Mouse (Mus musculus): ENCODE measurements at regions not wholly inside any gene's neighbourhood (a gene's known extent, or its start where the extent isn't known, plus 50 kb on each side); places are given as distances from the start of the nearest gene placed in this dataset.

DNA sequence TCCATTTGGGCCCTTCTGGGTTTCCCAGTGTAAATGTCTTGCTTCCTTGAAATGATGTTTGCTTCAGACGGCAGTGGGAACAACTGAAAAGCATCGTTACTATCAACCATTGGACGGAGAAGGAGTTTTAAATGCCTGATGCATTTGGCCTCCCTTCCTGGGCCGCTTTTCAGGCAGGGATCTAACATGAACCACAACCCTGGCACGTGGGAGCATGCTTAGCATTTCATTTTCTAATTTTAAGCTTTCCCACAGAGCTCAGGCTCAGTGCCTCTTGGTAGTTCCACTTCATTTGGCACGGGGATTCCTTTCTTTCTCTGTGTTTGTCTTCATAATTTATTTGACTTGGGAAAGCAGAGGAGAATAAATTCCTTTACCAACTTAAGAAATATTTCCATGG, 406.6 kb upstream of the Nbea start:
- DNase-seq: peak; percentile 4

DNA sequence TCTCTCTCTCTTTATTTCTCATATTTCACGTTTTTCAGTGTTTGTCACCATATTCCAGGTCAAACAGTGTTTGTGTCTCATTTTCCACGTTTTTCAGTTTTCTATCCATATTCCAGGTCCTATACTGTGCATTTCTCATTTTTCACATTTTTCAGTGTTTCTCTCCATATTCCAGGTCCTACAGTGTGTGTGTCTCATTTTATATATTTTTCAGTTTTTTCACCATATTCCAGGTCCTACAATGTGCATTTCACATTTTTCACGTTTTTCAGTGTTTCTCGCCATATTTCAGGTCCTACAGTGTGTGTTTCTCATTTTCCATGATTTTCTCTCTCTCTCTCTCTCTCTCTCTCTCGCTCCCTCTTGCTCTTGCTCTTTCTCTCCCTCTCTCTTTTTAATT, 391.9 kb upstream of the Nbea start:
- DNase-seq: no peak

DNA sequence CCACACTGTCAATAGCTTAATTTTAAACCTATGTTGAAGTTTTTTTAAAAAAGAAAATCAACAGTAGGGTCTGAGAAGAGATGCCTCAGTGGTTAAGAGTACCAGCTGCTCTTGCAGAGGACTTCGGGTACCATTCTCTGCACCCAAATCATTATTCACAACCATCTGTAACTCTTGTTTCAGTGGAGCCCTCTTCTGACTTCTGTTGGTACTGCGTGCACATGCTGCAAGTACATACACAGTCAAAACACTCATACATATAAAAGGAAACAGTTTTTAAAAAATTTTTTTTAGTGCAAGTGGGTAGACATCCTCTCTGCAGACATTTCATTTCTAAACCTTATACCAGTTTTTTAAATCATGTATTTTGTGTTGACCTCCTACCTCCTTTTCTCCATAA, 352.7 kb upstream of the Nbea start:
- DNase-seq: no peak

DNA sequence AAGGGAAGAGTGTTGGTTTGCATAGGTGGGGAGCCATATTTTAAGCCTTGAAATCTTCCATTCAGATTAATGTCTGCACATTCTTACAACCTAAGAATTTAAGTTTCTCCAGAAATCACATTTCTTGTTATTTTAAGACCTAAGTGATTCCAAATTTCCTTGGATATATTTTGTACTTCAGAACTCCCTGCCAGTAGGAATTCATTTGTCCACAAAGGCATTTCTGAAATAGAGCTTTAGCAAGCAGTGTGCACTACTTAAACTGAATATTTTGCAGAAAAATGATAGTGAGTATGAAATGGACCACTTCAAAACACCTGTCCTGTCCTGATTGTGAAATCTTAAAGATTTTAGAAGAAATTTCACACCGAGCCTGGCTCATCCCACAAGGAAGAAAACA, 320.9 kb upstream of the Nbea start:
- no peak for DNase-seq

DNA sequence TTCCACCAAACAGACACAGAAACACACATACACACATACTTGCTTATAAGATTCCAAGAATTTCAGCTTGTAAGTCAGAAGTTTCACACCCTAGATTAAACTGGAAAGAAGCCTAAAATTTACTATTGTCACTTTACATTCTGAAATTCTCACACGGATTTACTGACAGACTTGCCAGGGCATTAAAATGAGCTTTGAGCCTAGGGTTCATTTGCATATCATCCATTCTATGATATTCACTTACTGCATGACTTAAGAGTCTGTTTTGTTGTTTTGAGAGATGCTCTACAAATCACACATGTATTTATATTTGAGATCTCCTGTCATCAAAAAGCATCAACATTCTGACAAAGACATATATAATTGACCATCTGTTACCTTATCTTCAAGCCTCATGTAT, 315.8 kb upstream of the Nbea start:
- no peak for DNase-seq

DNA sequence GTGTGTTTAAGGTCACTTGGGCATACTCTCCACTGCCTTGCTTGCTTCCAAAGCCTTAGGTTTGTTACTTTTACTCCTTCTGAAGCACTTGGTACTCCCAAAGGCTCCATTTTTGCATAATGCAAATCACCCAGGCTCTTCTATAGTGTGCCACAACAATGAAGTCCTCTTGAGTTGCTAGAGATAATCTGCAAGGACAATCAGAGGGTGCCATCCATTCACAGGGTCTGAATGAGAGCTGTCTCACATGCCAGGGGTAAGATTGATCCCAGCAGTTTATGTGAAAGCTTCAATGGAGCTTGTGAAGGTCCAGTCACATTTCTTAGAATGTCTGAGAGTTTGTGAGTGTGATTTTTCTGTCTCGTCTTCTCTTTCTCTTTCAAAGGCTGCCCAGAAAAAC, 310.4 kb upstream of the Nbea start:
- DNase-seq: no peak

DNA sequence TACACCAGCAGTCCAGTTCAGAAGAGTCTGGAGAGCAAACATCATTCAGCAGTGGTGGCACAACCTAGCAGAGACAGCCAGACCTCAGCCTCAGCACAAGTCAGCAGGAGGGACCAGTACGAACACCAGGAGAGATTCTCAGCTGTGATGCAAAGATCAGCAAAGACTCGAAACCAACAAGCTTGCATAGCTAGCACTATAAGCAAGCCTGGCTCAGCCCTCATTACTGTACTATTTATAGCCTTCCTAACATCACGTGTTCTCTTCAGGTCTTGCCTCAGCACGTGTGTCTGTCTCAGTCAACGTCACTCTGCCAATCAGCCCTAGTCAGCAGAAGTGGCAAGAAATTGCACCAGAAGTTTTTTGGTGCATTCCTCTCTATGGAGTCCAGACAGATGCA, 305.7 kb upstream of the Nbea start:
- DNase-seq: no peak

DNA sequence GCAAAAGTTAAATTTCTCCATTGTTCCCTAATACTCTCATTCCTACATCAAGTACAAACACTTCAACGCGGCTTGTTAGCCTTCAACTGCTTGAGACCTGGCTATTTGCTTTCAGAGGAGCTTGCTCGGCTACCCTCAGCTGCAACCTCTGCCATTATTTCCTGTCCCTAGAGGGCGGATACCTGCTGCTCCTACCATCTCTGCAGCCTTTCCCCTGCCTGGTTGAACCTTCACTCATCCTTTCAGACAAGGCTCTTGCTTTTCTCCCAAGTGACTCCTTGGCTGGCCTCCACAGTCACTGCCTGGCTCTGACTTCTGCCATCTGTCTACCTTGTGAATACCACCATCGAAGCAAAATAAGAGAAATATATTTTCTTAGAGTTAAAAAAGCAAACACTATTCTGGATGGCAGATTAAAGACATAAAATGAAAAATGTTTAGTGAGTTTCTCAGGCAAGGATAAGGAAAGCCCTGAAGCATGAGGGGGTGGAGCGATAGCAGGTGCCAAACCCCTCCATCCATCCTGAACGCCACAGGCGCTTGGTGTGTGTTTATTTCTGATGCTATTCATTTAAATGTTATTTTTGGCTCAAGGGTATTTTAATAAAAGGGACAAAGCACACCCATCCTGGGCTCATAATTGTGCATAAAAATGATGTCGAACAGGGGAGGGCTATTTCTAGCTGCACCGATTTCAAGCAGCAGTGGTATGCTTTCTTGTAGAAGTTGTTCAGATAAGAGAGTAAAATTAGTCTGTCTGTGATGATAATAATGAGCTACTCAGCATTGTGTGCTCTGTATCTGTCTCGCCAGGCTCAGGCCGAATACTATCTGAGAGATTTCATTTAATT, 302.3 kb upstream of the Nbea start:
- no peak for DNase-seq

DNA sequence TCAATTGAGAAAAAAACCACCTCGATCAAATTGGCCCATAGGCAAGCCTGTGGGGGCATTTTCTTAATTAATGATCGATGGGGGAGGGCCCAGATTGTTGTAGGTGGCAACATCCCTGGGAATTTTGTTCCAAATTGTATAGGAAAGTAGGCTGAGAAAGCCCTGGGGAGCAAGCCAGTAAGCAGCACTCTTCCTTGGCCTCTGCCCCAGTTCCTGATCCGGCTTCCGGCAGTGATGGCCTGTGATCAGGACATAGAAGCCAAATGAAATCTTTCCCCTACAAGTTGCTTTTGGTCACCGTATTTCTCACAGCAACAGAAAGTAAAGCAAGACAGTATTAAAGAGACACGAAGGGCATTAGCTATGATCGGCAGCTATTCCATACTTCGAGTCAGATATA, 300.6 kb upstream of the Nbea start:
- DNase-seq: no peak

DNA sequence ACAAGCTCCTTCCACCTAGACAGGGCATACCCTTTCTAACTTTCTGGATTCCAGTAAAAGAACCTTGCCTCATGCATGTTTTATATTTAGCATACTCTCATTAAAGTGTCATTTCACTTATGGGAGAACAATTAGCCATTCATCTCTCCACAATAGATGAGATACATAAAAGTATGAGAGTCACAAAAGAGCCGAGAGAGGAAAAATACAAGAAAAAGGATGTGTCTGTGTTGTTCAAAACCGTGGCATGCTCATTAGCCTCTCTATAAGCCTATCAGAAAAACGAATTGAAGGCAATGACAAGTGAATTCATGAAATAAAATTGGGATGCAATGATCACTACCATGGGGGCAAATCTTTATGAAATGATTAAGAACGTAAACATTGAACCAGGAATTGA, 299.9 kb upstream of the Nbea start:
- DNase-seq: no peak

DNA sequence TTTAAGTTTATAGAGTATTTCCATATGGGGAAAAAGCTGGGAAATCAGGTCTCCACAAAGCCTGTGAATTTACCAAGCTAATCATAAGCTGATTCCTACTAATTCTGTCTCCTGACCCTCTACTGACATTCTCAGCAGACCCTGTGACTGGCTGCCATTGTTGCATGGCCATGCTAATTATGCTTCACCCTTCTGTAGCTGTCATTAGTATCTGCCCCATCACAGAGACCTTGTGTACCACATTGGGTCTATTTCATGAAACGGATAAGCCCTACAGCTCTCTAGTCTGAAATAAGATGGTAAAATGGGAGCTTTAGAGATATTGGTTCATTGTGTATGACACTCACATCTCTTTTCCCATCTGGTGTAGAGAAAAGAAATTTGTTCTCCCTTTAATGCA, 296.0 kb upstream of the Nbea start:
- DNase-seq: no peak

DNA sequence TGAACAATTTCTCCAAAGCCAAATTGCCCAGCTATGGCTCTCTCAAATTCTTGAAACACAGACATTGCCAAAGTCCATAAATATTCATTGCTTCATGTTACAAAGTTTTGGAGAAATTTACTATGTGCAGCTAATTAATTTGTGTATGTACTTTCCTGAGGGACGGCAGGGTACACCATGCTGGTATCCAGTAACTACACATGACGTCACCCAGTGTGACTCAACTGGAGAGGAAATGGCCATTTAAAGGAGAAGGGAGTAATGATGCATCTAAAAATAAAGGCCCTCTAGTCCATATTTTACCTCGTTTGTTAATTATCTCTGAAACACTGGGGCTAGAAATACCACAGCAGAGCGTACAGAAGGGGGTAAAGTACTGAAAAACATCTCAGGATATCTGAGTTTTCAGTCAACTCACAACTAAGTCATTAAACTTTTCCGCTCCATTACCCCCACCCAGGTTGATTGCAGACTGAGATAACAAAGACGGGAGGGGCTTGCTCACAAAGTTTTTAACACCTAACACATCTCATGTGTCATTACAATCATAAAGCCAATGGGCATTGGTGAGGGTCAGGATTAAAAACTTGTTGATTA, 295.1 kb upstream of the Nbea start:
- no peak for DNase-seq

DNA sequence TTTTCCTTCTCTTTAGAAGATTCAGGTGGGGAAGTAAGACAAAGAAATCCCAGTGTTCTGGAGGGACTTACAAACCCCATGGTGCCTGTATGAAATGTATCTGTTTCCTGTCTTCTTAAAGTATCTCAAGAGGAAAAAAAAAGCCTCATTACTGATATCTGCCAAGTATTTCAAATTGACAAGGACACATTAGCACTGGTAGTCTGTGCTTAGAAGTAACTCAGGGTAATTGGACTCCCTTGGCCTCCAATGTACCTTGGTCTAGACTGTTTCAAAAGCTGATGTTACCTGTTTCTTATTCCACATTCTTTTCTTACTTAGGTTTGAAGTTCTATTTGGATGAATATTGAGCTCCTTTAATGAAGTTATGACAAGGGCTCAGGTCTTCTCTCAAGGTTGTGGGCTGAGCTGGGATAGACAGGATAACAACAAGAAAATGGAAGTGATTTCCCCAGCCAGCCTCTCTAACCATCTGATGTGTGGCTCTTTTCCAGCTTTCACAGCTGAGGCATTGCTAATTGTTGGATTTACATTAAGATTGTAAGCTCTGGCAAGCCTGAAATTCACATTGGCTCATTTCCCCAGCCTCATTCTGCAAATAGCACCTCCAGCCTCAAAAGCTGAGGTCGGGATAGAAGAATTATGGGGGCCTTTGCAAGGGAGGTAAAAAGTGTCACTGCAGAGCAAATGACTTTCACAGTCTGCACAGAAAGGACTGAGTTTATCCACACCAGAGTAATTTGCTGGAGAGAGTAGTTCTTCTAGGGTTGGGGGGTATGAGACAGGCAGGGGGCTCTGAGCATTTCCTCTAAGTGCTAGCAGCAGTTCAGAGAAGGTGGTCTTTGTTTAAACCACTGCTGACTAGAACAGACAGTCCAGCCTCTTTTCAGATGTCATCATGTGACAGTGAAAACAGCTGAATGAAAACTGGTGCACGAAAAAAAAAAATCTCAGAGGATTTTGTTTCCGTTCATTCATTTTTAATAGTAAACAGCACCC, 292.3 kb upstream of the Nbea start:
- DNase-seq: peak; percentile 17

DNA sequence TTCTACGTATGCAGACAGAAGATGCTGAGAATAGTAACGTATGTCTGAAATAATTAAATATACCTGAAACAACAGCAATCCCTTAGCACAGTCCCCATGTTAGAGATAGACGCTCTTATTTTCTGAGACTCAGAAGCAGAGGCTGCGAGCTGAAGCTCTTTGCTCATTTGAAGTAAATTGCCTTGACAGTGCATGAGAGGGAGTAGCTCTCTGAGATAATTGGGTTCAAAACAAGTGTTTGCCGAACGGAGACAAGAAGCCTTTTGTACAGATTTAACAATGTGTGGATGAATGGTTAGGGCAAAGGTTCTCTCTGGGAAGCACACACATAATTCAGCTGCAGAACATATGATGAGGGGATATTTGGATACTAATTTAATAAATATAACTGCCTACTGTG, 289.1 kb upstream of the Nbea start:
- DNase-seq: no peak

DNA sequence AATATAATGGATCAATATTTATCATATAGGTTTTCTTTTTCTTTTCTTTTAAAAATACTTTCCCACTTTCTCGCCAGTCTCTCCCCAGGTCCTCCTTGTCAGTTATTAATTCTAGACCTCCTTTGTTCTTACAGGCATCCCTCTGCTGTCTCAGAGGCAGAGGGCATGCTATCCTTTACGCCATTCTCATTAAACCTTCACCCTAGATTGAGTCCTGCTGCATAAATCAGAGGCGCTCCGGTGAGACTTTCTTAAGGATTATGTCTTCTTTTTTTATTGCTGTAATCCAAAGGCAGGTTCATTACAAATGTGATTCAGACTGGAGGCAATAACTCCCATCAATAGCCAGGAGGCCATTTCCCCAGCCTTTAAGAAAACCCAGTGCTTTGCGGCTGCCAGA, 288.3 kb upstream of the Nbea start:
- no peak for DNase-seq

DNA sequence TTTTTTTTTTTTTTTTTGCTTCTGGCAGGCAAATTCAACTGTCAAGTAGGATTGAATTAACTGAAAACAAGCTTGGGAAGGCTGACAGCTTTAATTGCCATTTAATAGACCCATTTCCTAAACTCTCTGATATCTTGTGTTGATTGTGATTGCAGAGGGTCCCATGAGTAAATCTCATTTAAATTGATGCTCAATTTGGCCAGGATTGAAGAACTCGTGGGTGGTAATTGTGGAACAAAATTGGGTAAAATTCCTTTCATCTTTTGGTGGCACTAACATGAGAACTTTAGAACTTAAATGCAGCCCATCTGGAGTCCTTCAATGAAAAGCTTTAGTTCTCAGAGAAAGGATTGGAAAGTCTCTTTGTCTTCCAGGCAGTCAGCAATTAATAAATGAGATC, 287.7 kb upstream of the Nbea start:
- no peak for DNase-seq

DNA sequence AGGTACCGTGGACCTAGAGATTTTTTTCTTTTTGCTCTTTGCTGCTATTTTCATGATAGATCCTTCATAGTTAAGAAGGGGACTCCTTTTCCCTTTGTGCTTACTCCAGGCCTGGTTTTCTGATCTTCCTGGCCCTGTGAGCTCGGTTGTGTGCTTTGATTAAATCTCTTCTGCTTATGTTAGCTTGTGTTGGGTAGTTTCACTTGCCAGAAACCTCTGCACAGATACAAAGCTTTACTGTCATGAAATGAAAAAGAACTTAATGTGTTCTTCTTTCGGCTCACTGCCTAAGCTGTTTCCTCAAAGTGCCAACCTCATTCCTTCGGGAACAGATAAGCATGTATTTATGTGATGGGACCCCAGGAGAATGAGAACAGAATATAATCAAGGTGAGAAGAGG, 274.1 kb upstream of the Nbea start:
- DNase-seq: no peak

DNA sequence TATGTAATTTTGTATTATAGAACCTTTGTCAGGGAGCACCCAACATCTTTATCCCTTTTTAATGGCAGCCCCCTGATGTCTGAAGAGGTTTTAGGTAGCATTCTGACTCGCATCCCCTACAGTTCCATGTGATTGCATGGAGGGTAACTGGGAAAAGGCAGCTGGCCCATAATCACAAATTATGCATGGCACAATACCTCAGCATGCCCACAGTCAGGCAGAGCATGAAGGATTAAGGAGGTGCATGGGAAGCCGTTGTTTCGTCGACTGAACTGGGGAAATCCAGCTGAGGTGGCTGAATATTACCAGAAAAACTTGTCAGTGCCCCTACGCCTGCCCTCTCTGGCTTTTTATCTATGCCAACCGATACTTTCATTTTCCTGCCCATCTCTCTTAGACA, 272.8 kb upstream of the Nbea start:
- no peak for DNase-seq

DNA sequence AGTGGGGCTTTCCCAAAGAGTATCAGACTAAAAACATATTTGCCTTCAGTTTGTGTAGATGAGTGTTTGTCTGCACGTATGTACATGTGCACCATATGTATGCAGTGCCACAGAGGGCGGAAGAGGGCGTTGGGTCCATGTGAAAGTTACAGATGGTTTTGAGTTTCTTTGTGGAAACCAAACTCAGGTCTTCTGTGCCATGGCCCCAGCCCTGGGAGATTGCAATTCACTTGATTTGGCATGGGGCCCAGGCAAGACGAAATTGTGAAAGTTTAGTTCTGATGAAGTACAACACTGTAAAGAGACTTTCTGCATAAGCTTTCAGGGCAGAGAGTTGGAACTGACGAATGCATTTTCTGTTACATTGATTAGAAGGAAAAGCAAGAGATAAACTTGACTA, 255.4 kb upstream of the Nbea start:
- no peak for DNase-seq

DNA sequence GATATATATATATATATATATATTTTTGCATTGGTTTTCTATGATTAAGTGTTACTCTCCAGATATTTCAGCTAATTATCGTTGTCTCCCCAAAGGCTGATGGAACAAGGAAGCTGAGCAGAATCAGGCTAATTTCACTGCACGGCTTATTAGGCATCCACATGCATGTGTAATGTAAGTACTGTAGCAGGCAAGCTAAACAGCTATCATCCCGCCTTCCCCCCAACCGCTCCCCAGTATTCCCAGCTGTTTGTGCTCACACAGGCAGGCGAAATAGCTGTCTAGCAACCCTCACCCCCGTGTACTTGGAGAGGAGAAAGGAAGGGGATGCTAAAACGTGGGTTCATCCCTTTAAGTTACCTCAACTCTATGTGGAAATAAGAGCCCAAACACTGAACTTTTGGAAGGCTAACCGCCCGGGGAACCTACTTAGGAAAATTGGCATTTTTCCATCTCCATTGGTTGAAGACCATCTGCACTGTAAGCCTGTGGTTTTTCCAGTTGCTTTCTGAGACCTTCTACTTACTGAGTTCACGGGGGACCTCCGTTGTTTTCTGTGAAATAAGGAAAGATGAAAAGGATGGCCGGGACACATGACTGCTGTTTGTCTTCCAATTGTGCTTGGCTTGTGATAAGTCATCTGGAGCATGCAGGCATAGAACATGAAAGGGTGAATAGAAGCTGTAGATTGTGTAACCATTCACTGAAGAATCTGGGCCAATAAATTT, 254.7 kb upstream of the Nbea start:
- no peak for DNase-seq

DNA sequence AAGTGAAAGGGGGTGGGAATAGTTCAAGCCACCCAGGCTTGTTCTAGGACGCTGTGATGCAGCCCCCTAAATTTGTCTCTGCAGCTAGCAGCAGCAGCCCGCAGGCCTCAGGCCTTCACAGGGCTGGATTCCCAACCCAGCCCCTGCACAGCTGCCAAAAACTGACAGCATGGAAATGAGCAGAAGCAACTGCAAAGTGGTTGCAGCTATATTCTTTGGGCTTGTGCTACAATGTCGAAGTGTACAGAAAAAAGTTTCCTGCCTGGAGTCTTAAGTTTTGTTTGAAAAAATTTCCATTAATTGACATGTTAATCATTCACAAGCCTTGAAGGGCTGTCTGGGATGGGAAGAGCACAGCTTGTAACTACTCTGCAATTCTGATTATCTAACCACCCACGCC, 253.6 kb upstream of the Nbea start:
- DNase-seq: no peak

DNA sequence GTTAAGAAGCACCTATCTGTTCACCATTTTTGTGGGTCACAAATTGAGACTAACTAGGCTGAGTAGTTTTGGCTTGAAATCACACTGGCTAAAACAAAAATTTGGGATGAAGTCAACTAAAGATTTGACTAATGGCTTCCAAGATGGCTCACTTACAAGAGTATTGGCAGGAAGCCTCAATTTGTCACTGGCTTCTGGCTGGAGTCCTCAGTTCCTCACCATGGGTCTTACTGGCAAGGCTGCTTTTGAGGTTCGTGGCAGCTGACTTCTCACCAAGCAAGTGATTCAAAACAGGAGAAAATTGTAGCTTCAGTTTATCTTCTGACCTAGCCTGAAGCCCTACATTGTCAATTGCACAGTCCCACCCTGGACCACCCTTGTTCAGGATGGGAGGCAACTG, 250.0 kb upstream of the Nbea start:
- DNase-seq: no peak

DNA sequence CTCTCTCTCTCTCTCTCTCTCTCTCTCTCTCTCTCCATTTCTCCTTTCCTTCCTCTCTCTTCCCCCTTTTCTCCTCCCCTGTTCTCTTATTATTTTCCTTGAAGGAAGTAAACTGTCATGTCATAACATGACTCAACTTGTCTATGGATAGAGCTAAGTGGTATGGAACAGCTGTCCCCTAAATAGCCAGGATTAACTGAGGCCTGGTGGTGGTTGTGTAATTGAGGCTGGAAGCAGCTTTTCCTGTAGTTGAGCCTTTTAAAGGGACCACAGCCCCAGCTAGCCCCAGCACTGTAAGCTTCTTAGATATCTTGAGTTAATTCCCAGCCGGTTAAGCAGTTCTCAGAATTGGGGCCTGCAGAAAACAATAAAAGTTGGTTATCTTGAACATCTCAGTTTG, 243.7 kb upstream of the Nbea start:
- no peak for DNase-seq
